Mouse (Mus musculus) B cell, adult 62 days (primary cell): ENCODE measurements around the gene Tmem91. TPM values are rescaled to one million over a fixed set of nuclear protein-coding genes. Genes with fewer than 3 reads are reported as not detected.

ENCODE experiments used
- total RNA-seq: library from RNA; stranded (reverse); gene quantifications from 4 replicates; pipeline ENCODE4 v1.2.4, GENCODE M21; 2023

Tmem91 gene
- 0.66 to 1.9 TPM in 2 of 4 replicates, not detected in the others for total RNA-seq

DNA sequence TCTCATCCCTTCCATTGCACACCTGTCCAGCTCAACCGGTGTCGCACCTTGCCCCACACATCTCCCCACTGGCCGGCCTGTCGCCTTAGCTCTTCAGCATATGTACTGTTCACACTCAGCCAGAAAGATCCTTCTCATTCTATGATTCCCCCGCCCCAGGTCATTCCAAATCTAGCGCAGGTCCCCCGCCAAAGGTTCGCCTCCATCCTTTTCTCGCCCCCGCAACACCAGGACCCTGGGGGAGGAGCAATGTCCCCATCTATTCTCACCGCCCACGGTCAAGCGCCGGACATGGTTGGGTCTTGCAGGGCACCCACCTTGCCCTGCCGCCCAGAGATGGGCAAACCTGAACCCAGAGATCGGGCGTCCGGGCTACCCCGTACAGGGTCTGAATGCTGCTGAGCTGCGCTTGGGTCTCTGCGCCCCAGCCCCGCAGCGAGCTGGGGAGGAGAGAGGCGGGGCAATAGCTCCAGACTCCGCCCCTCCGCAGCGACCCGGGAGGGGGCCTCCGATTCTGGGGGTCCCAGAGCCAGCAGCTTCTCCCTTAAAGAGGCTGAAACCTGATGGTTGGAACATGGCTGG is at the start of gene Tmem91:
Gene Tmem91 (minus strand): TSS at position 448 of the 582 bp plus-strand sequence.

DNA sequence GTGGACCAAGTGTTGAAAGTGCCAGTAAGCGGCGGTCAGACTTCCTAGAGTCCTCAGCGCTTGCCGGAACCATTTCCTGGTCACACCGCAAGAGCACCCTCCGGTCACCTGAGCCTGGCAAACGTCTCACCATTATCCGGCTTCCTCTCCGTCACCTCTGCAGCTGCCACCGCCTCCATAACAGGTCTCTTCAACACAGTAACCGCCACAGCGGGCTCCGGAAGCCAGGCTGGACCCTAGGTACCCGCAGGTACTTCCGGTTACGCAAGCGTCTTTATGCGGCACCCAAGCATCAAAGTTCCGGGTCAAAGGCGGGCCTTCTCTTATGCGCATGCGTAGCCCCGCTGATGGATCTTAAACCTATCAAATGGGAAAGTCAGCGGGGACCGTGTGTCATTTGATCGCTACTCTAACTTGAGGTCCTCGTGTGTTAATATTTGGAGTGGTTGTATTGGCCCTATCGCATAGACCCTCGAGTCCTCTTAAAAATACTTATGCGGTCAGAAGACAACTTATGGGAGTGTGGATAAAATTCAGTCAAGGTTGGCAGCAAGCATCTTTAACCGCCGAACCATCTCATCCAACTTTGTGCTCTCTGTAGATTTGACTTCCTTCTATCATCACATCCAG is 43.9 kb upstream of the Tmem91 start, which contains the start of gene Ccdc97:
Gene Ccdc97 (minus strand): TSS at position 301 of the 630 bp plus-strand sequence.

GRCm38 (mm10) chr7:25686680-25687531 is 11.9 kb upstream of the Tmem91 start, which contains the start of gene Tgfb1:
TSS of gene Tgfb1 (plus strand) at chr7:25687002.

DNA sequence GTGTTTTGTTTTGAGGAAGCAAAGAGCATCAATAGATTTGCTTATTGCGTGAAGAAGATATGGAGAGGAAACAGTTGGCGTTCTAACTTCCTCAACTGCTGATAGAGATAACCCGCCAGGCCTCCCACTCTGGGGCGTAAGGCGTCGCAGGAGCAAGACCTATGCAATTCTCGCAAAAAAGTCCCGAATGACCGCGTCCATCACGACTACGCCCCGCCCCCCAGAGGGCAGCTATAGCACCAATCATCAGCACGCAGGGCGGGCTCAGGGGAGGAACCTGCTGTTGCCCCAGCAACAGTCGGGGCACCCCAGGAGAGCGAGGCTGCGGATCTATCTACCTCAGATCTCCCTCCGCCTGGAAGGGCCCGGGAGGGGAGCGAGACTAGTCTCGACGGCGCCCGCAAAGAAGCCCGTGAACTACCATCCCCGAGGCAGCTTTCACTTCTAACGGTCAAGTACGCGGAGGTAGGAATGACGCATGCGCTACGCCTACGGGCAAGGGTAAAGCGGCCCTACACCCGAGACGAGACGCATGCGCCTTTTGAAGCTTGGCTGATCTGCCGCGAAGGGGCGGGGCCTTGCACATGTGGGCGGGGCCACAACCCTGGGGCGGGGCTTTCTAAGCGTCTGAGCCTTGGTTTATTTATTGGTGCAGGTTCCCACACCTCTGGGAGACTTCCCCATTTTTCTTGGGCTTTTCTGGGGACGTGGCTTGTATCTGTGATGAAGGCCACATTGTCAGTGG is 5.7 kb upstream of the Tmem91 start, which contains the start of gene B9d2:
Gene B9d2 (plus strand): TSS at position 267 of the 745 bp plus-strand sequence.

DNA sequence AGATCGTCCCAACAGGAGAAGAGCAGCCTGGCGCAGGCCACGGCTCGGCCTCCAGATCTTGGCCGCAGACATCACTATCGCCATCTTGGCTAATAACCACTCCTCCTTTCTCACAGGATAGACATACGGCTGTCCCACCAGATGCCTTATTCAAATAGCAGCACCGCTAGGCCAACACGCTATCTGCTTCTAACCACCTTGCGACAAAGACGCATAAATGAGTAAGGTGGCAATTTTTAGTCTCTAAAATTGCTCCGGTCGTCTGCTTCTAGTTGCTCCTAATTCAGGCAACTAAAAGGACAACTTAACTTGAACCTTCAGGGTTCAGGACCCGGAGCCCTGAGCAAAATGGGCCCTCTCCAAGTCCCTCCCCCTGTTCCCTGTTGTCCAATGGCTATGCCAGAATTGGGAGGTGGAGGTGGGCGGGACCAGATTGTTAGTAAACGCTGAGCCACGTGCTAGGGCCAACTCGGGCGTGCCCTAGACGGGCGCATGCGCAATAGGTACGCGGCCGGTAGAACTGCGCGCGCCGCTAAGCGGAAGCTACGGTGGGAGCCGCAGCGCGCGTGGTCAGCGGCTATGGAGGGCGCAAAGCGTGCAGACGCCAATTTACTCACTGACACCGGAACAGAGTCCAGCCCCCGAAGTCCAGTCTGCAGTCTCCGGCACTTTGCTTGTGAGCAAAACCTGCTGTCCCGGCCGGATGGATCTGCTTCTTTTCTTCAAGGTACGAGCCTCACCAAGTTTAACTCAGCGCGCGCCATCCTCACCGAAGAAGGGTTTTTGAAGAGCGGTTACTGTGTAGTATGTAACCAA is 16.1 kb downstream of the Tmem91 start, which contains the start of the genes Bckdha and Exosc5:
Gene Bckdha (minus strand): TSS at position 325 of the 816 bp plus-strand sequence.
Gene Exosc5 (plus strand): TSS at position 508 of the 816 bp plus-strand sequence.

DNA sequence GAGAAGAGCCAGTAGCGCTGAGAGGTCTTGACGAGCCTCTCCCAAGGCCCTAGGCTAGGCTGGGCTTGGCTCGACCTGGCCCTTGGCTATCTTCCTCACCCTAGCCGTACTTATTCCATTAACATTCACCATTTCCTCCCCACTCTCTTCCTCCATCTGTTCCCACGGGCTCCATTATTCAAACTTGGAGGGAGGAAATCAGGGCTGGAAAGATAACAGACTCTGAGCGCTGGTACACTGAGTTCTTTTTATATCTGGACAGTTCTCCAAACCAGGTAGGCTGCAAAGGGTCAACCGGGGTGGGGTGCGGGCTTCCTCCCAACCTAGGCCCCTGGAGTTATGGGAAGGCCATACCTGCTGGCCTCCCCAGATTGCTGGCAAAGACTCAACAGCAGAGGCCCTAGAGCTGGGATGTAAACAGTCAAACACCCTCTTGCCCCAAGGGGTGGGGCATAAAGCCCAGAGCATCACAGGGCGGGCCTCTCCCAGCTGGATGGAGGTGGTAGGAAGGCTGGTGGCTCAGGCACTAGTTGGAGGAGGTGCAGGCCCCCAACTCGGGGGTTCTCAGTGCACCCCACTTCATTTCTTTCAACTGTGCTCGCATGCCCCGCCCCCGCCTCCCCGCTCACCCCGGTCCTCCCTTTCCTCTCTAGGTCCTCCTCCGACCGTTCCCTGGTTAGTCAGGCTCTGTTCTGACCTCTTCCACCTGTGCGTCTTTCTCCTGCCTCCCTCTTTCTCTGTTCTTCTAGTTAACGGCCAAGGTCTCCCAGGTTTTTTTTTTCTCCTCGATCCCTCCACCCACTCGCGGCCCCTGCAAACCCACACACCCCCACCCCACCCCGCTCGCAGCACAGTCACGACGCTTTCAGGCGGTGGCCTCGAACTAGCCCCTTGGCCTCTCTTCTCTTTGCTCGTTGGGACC is 48.2 kb downstream of the Tmem91 start, which contains the start of gene B3gnt8:
Gene B3gnt8 (plus strand): TSS at position 146 of the 922 bp plus-strand sequence.

Other genes starting within 250 kb of the Tmem91 start
- gene Ceacam1, start 197.6 kb downstream of the Tmem91 start, total RNA-seq, result 42.2 to 47.3 TPM (median 44.1 TPM) in 4 replicates
- gene Ceacam2, start 135.3 kb downstream of the Tmem91 start, total RNA-seq, result 8.2 to 9.3 TPM (median 8.7 TPM) in 4 replicates
- not detected in 4 replicates for gene Erich4, start 59.3 kb downstream of the Tmem91 start, total RNA-seq
- gene Dmac2, start 55.8 kb downstream of the Tmem91 start, total RNA-seq, result 84.1 to 109 TPM (median 97.4 TPM) in 4 replicates
- 25.0 to 35.4 TPM (median 32.0 TPM) in 4 replicates for gene B3gnt8, start 48.5 kb downstream of the Tmem91 start, total RNA-seq
- gene Bckdha, start 16.2 kb downstream of the Tmem91 start, total RNA-seq, result 38.2 to 60.5 TPM (median 45.8 TPM) in 4 replicates
- gene Exosc5, start 16.0 kb downstream of the Tmem91 start, total RNA-seq, result 59.4 to 78.7 TPM (median 71.0 TPM) in 4 replicates
- gene B9d2, start 5.6 kb upstream of the Tmem91 start, total RNA-seq, result 48.3 to 59.9 TPM (median 52.5 TPM) in 4 replicates
- gene Tgfb1, start 11.8 kb upstream of the Tmem91 start, total RNA-seq, result 295 to 306 TPM (median 301 TPM) in 4 replicates
- gene Ccdc97, start 43.9 kb upstream of the Tmem91 start, total RNA-seq, result 87.8 to 110 TPM (median 97.9 TPM) in 4 replicates
- 214 to 224 TPM (median 219 TPM) in 4 replicates for gene Hnrnpul1, start 79.6 kb upstream of the Tmem91 start, total RNA-seq
- 5.7 to 12.4 TPM (median 6.8 TPM) in 4 replicates for gene Axl, start 113.5 kb upstream of the Tmem91 start, total RNA-seq
- gene Cyp2s1, start 141.7 kb upstream of the Tmem91 start, total RNA-seq, result 0.20 TPM in 1 of 4 replicates, not detected in the others
- gene Cyp2b10, start 222.5 kb upstream of the Tmem91 start, total RNA-seq, result not detected in 4 replicates